Mouse (Mus musculus): Measurements from ENCODE around the gene Cbfb. TPM values are rescaled to one million over a fixed set of nuclear protein-coding genes. Genes with fewer than 3 reads are reported as not detected.

Gene Cbfb
- total RNA-seq, 4 experiments from 2014 or later: 17.4 to 21.8 (median 18.4) TPM

Other genes starting within 250 kb of the Cbfb start
- gene Ces2e, start 244.4 kb upstream of the Cbfb start, total RNA-seq (2022): under 1 TPM in 1 of 4 experiments, not detected in 3; 0.30 TPM
- gene Ces2f, start 223.3 kb upstream of the Cbfb start, total RNA-seq (2022): not detected
- gene Ces2g, start 209.0 kb upstream of the Cbfb start, total RNA-seq (2022): under 1 TPM; 0.13 to 0.51 (median 0.32) TPM
- gene Ces2h, start 169.8 kb upstream of the Cbfb start, total RNA-seq (2022): not detected
- gene Ces3a, start 122.1 kb upstream of the Cbfb start, total RNA-seq (2022): not detected
- not detected for gene Ces3b, start 86.9 kb upstream of the Cbfb start, total RNA-seq (2022)
- gene Ces4a, start 38.9 kb upstream of the Cbfb start, total RNA-seq (2022): not detected
- gene D230025D16Rik, start 54.5 kb downstream of the Cbfb start, total RNA-seq (2022): 10 to 100 TPM; 34.1 to 41.5 (median 38.7) TPM
- 1 to 10 TPM; 4.2 to 5.4 (median 4.8) TPM for gene B3gnt9, start 84.5 kb downstream of the Cbfb start, total RNA-seq (2022)
- gene Tradd, start 93.9 kb downstream of the Cbfb start, total RNA-seq (2022): 10 to 100 TPM in 2 of 4 experiments, 1 to 10 TPM in 2; 7.9 to 10.9 (median 9.6) TPM
- 1 to 10 TPM in 2 of 4 experiments, under 1 TPM in 2; 0.50 to 1.6 (median 1.1) TPM for gene Fbxl8, start 94.0 kb downstream of the Cbfb start, total RNA-seq (2022)
- 10 to 100 TPM; 21.3 to 25.7 (median 22.9) TPM for gene Hsf4, start 99.1 kb downstream of the Cbfb start, total RNA-seq (2022)
- 10 to 100 TPM; 10.6 to 13.8 (median 13.1) TPM for gene Nol3, start 105.5 kb downstream of the Cbfb start, total RNA-seq (2022)
- gene 4931428F04Rik, start 119.2 kb downstream of the Cbfb start, total RNA-seq (2022): 10 to 100 TPM; 22.0 to 26.7 (median 24.2) TPM
- 1 to 10 TPM; 1.4 to 2.2 (median 1.8) TPM for gene Exoc3l, start 125.4 kb downstream of the Cbfb start, total RNA-seq (2022)
- gene E2f4, start 127.0 kb downstream of the Cbfb start, total RNA-seq (2022): 10 to 100 TPM; 31.2 to 39.0 (median 34.8) TPM
- 1 to 10 TPM; 1.5 to 3.0 (median 2.3) TPM for gene Elmo3, start 134.9 kb downstream of the Cbfb start, total RNA-seq (2022)
- gene Lrrc29, start 155.6 kb downstream of the Cbfb start, total RNA-seq (2022): 1 to 10 TPM; 5.8 to 8.7 (median 7.1) TPM
- 10 to 100 TPM; 33.7 to 46.5 (median 40.0) TPM for gene Tmem208, start 155.7 kb downstream of the Cbfb start, total RNA-seq (2022)
- 1 to 10 TPM; 2.5 to 5.2 (median 4.0) TPM for gene Fhod1, start 177.3 kb downstream of the Cbfb start, total RNA-seq (2022)
- 10 to 100 TPM; 28.9 to 30.7 (median 29.7) TPM for gene Slc9a5, start 178.2 kb downstream of the Cbfb start, total RNA-seq (2022)
- 1 to 10 TPM; 1.3 to 2.5 (median 1.6) TPM for gene Plekhg4, start 202.6 kb downstream of the Cbfb start, total RNA-seq (2022)
- gene Kctd19, start 242.8 kb downstream of the Cbfb start, total RNA-seq (2022): not detected
- under 1 TPM; 0.40 to 0.82 (median 0.62) TPM for gene Lrrc36, start 242.9 kb downstream of the Cbfb start, total RNA-seq (2022)

Measured in left cerebral cortex, adult 8-10 months (tissue).